ENCODE assay signal across 9 mouse cellular contexts in genomic region chr1:176699793-176700192, GRCm38 (mm10).
A peak's percentile ranks its signal among the peaks of the same experiment; 100 is the strongest.
DNase-seq lines count a peak whose midpoint lies in the region; ATAC-seq and TF ChIP-seq lines count a peak whose summit lies in the region.
"Had no signal": no experiment of that assay in that cellular context is flagged by ENCODE, and none has a peak within 500 bp of the region (broad histone marks: within the 10 kb centered on the region; RNA-seq: fewer than 3 reads in every experiment).

No protein-coding gene starts in this region.

- TF ChIP-seq EP300 in MEL (IDR thresholded peaks at IDR 0.05; ENCODE audit: low read depth in 1 of 2, low read length in 2 of 2) = no peak

- no peak for TF ChIP-seq POLR2A in MEL (IDR thresholded peaks at IDR 0.05; ENCODE audit: control insufficient read depth in 1 of 2, insufficient read depth in 1 of 2, low read depth in 1 of 2, low read length in 2 of 2, poor library complexity in 1 of 2)

- H3K4me2 ChIP-seq in hindbrain, embryonic 11.5 days (replicated peaks; ENCODE audit: low read depth, low read length) = no peak overlapping the region
- no peak overlapping the region for H3K4me2 ChIP-seq in hindbrain, embryonic 13.5 days
- no peak overlapping the region for H3K4me2 ChIP-seq in midbrain, embryonic 15.5 days
- no peak overlapping the region for H3K4me2 ChIP-seq in neural tube, embryonic 15.5 days
- H3K4me2 ChIP-seq: lung, embryonic 15.5 days had no signal

- peak; percentile 23 to 62 (median 59); a peak in 4 of 6 replicates for TF ChIP-seq CTCF in MEL (IDR thresholded peaks at IDR 0.05 in 2 of 3, conservative IDR thresholded peaks at IDR 0.05 in 1 of 3; ENCODE audit: control insufficient read depth in 1 of 3, insufficient read depth in 1 of 3, low read depth in 2 of 3, low read length in 3 of 3, poor library complexity in 1 of 3, severe bottlenecking in 1 of 3)

- peak; percentile 63 for TF ChIP-seq RAD21 in MEL (IDR thresholded peaks at IDR 0.05; ENCODE audit: low read depth, low read length)

- ATAC-seq in hindbrain, embryonic 11.5 days (ENCODE audit: low FRiP score) = no peak
- no peak for ATAC-seq in hindbrain, embryonic 13.5 days (ENCODE audit: low FRiP score)
- ATAC-seq in midbrain, embryonic 15.5 days (replicated peaks) = 0 out of 2 replicates have a peak, but pooled peaks have one; percentile 39
- no peak for ATAC-seq in neural tube, embryonic 15.5 days (ENCODE audit: low FRiP score)

- no peak overlapping the region for H3K27ac ChIP-seq in hindbrain, embryonic 11.5 days (ENCODE audit: low read depth, low read length)
- H3K27ac ChIP-seq in hindbrain, embryonic 13.5 days = no peak overlapping the region
- no peak overlapping the region for H3K27ac ChIP-seq in MEL (ENCODE audit: control insufficient read depth, low read depth, low read length)
- no peak overlapping the region for H3K27ac ChIP-seq in midbrain, embryonic 15.5 days
- H3K27ac ChIP-seq in neural tube, embryonic 15.5 days (replicated peaks) = no peak overlapping the region
- H3K27ac ChIP-seq: lung, embryonic 15.5 days had no signal

- no peak overlapping the region for H3K9ac ChIP-seq in hindbrain, embryonic 11.5 days (ENCODE audit: low read depth, low read length)
- H3K9ac ChIP-seq in hindbrain, embryonic 13.5 days = no peak overlapping the region
- H3K9ac ChIP-seq in MEL (ENCODE audit: control insufficient read depth, low read depth, low read length, poor library complexity, severe bottlenecking) = no peak overlapping the region
- H3K9ac ChIP-seq in midbrain, embryonic 15.5 days = no peak overlapping the region
- H3K9ac ChIP-seq in neural tube, embryonic 15.5 days (replicated peaks) = no peak overlapping the region
- H3K9ac ChIP-seq: lung, embryonic 15.5 days had no signal

- peak; percentile 37 for DNase-seq in hindbrain, embryonic 11.5 days (ENCODE audit: low spot score)
- peak; percentile 16 for DNase-seq in MEL (ENCODE audit: low read depth, low spot score)
- peak; percentile 64 for DNase-seq in cerebellum, adult 8-10 months
- DNase-seq in kidney, postnatal 4 days = peak; percentile 47 to 55
- no peak for DNase-seq in urinary bladder, postnatal 14 days (ENCODE audit: low spot score)

- H3K4me1 ChIP-seq in hindbrain, embryonic 11.5 days (replicated peaks; ENCODE audit: control insufficient read depth, insufficient read depth, low read length) = no peaks in the 10 kb centered on the region
- no peaks in the 10 kb centered on the region for H3K4me1 ChIP-seq in hindbrain, embryonic 13.5 days (replicated peaks)
- H3K4me1 ChIP-seq in MEL (ENCODE audit: control insufficient read depth in 1 of 2, insufficient read depth in 2 of 2, low read length in 2 of 2) = no peaks in the 10 kb centered on the region
- H3K4me1 ChIP-seq in midbrain, embryonic 15.5 days = no peaks in the 10 kb centered on the region
- H3K4me1 ChIP-seq in neural tube, embryonic 15.5 days = no peaks in the 10 kb centered on the region
- H3K4me1 ChIP-seq: lung, embryonic 15.5 days had no signal

- no peak overlapping the region for H3K4me3 ChIP-seq in hindbrain, embryonic 11.5 days (ENCODE audit: low read depth, low read length)
- no peak overlapping the region for H3K4me3 ChIP-seq in hindbrain, embryonic 13.5 days
- no peak overlapping the region for H3K4me3 ChIP-seq in MEL (ENCODE audit: control insufficient read depth in 1 of 2, insufficient read depth in 1 of 2, low read depth in 2 of 2, low read length in 2 of 2)
- no peak overlapping the region for H3K4me3 ChIP-seq in midbrain, embryonic 15.5 days
- H3K4me3 ChIP-seq in neural tube, embryonic 15.5 days (replicated peaks) = no peak overlapping the region
- H3K4me3 ChIP-seq: lung, embryonic 15.5 days had no signal

- no peaks in the 10 kb centered on the region for H3K27me3 ChIP-seq in hindbrain, embryonic 11.5 days (ENCODE audit: control insufficient read depth, insufficient read depth, low read length)
- H3K27me3 ChIP-seq in hindbrain, embryonic 13.5 days = no peaks in the 10 kb centered on the region
- H3K27me3 ChIP-seq in MEL (ENCODE audit: control insufficient read depth in 1 of 2, insufficient read depth in 2 of 2, low read length in 2 of 2) = peaks cover 0 to 3% of the 10 kb centered on the region in 2 experiments; a peak in 2 of 4 replicates
- H3K27me3 ChIP-seq in midbrain, embryonic 15.5 days (replicated peaks) = no peaks in the 10 kb centered on the region
- no peaks in the 10 kb centered on the region for H3K27me3 ChIP-seq in neural tube, embryonic 15.5 days (replicated peaks)
- H3K27me3 ChIP-seq: lung, embryonic 15.5 days had no signal

- no peaks in the 10 kb centered on the region for H3K79me2 ChIP-seq in MEL (ENCODE audit: control insufficient read depth, insufficient read depth, low read length, poor library complexity)

- no peaks in the 10 kb centered on the region for H3K36me3 ChIP-seq in hindbrain, embryonic 11.5 days (ENCODE audit: control insufficient read depth, insufficient read depth, low read length)
- no peaks in the 10 kb centered on the region for H3K36me3 ChIP-seq in hindbrain, embryonic 13.5 days
- no peaks in the 10 kb centered on the region for H3K36me3 ChIP-seq in MEL (ENCODE audit: control insufficient read depth in 1 of 2, insufficient read depth in 2 of 2, low read length in 2 of 2)
- no peaks in the 10 kb centered on the region for H3K36me3 ChIP-seq in midbrain, embryonic 15.5 days (replicated peaks)
- no peaks in the 10 kb centered on the region for H3K36me3 ChIP-seq in neural tube, embryonic 15.5 days
- H3K36me3 ChIP-seq: lung, embryonic 15.5 days had no signal

- H3K9me3 ChIP-seq in hindbrain, embryonic 11.5 days (ENCODE audit: control insufficient read depth, low read length) = no peaks in the 10 kb centered on the region
- no peaks in the 10 kb centered on the region for H3K9me3 ChIP-seq in hindbrain, embryonic 13.5 days
- H3K9me3 ChIP-seq in MEL (replicated peaks; ENCODE audit: insufficient read depth, low read length) = no peaks in the 10 kb centered on the region
- no peaks in the 10 kb centered on the region for H3K9me3 ChIP-seq in midbrain, embryonic 15.5 days
- no peaks in the 10 kb centered on the region for H3K9me3 ChIP-seq in neural tube, embryonic 15.5 days (replicated peaks)
- H3K9me3 ChIP-seq: lung, embryonic 15.5 days had no signal

TF ChIP-seq in MEL, 35 proteins besides CTCF, POLR2A, EP300 and RAD21:
- TF ChIP-seq UBTF (IDR thresholded peaks at IDR 0.05; ENCODE audit: borderline replicate concordance, insufficient read depth, low read depth, low read length) (no peak), MAX (IDR thresholded peaks at IDR 0.05; ENCODE audit: low read length) (no peak), SMC3 (IDR thresholded peaks at IDR 0.05; ENCODE audit: low read depth, low read length) (peak; percentile 69), SIN3A (IDR thresholded peaks at IDR 0.05; ENCODE audit: low read length) (no peak), MAFK (IDR thresholded peaks at IDR 0.05; ENCODE audit: borderline replicate concordance, low read depth, low read length) (no peak), USF1 (IDR thresholded peaks at IDR 0.05; ENCODE audit: low read depth, low read length) (no peak), ZC3H11A (IDR thresholded peaks at IDR 0.05; ENCODE audit: low read depth, low read length) (peak; percentile 52), ELF1 (IDR thresholded peaks at IDR 0.05; ENCODE audit: low read depth, low read length) (no peak), NRF1 (IDR thresholded peaks at IDR 0.05; ENCODE audit: insufficient read depth, low read depth, low read length, poor library complexity, severe bottlenecking) (no peak), MEF2A (IDR thresholded peaks at IDR 0.05; ENCODE audit: extremely low read depth, insufficient replicate concordance, low read depth, low read length, poor library complexity, severe bottlenecking) (no peak), JUND (IDR thresholded peaks at IDR 0.05; ENCODE audit: low read depth, low read length) (no peak), GATA1 (IDR thresholded peaks at IDR 0.05; ENCODE audit: low read depth, low read length) (no peak), MXI1 (IDR thresholded peaks at IDR 0.05; ENCODE audit: low read depth, low read length) (no peak), POLR2AphosphoS5 (IDR thresholded peaks at IDR 0.05; ENCODE audit: borderline replicate concordance, low read depth, low read length) (no peak), ZKSCAN1 (IDR thresholded peaks at IDR 0.05; ENCODE audit: low read depth, low read length) (no peak), MYC (IDR thresholded peaks at IDR 0.05; ENCODE audit: low read depth, low read length) (no peak)
